Mouse (Mus musculus): Measurements from ENCODE around the gene Teddm1b. TPM values are rescaled to one million over a fixed set of nuclear protein-coding genes. Genes with fewer than 3 reads are reported as not detected.
"Not testable (repeated sequence)": the region's sequence is repeated elsewhere in the genome, so short reads cannot be mapped to it uniquely, and the experiment has no call there.

The Teddm1b gene
- polyA plus RNA-seq, 1 experiment from 2014 or later: 0.28 TPM

DNA sequence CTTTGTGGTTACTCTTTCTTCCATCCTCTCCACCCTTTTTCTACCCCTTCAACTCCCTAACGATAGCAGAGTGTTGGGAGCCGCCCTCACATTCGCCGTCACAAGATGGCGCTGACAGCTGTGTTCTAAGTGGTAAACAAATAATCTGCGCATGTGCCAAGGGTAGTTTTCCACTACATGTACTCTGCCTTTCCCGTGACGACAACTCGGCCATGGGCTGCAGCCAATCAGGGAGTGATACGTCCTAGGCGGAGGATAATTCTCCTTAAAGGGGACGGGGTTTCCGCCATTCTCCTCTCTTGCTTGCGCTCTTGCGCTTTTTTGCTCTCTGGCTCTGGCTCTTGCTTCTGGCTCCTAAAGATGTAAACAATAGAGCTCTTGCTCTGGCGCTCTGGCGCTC is 6.2 kb downstream of the Teddm1b start:
- H3K4me3 ChIP-seq (ENCODE audit: low read depth, low read length); H3K36me3 ChIP-seq (ENCODE audit: control insufficient read depth, insufficient read depth, low read length); H3K9ac ChIP-seq (ENCODE audit: low read length); H3K9me3 ChIP-seq (ENCODE audit: control insufficient read depth, low read length); ATAC-seq (ENCODE audit: insufficient number of reproducible peaks, low FRiP score, low TSS enrichment, low read depth); H3K27ac ChIP-seq (replicated peaks; ENCODE audit: low read depth, low read length); DNase-seq (ENCODE audit: low spot score); H3K27me3 ChIP-seq (ENCODE audit: control insufficient read depth, insufficient read depth, low read length); H3K4me1 ChIP-seq (ENCODE audit: control insufficient read depth, insufficient read depth, low read length); H3K4me2 ChIP-seq (ENCODE audit: low read depth, severe bottlenecking): not testable (repeated sequence)
- WGBS: 95% methylated on average over 17 of the region's 17 CpGs

- no peak for ATAC-seq (ENCODE audit: insufficient number of reproducible peaks, low FRiP score, low TSS enrichment, low read depth)
- Histone ChIP-seq H3K4me3 (ENCODE audit: low read depth, low read length) (no peak overlapping the region), H3K27me3 (ENCODE audit: control insufficient read depth, insufficient read depth, low read length) (no peaks in the 10 kb centered on the region)
Measured at GRCm38 (mm10) chr1:153886024-153886633, 12.0 kb downstream of the Teddm1b start.

GRCm38 (mm10) chr1:153890121-153890520 is 16.0 kb downstream of the Teddm1b start:
- WGBS: 93% methylated on average over 10 of the region's 10 CpGs
- Histone ChIP-seq H3K4me1 (ENCODE audit: control insufficient read depth, insufficient read depth, low read length) (no peaks in the 10 kb centered on the region), H3K27ac (replicated peaks; ENCODE audit: low read depth, low read length) (no peak overlapping the region), H3K27me3 (ENCODE audit: control insufficient read depth, insufficient read depth, low read length) (no peaks in the 10 kb centered on the region), H3K9ac (ENCODE audit: low read length) (no peak overlapping the region), H3K4me3 (ENCODE audit: low read depth, low read length) (no peak overlapping the region), H3K4me2 (ENCODE audit: low read depth, severe bottlenecking) (no peak overlapping the region), H3K9me3 (ENCODE audit: control insufficient read depth, low read length) (no peaks in the 10 kb centered on the region), H3K36me3 (ENCODE audit: control insufficient read depth, insufficient read depth, low read length) (no peaks in the 10 kb centered on the region)
- DNase-seq (ENCODE audit: low spot score): no peak
- no peak for ATAC-seq (ENCODE audit: insufficient number of reproducible peaks, low FRiP score, low TSS enrichment, low read depth)

More at GRCm38 (mm10) chr1:153886024-153886633, 12.0 kb downstream of the Teddm1b start:
- H3K27ac ChIP-seq (replicated peaks; ENCODE audit: low read depth, low read length): no peak overlapping the region
- no peaks in the 10 kb centered on the region for H3K4me1 ChIP-seq (ENCODE audit: control insufficient read depth, insufficient read depth, low read length)
- no peaks in the 10 kb centered on the region for H3K9me3 ChIP-seq (ENCODE audit: control insufficient read depth, low read length)
- H3K4me2 ChIP-seq (ENCODE audit: low read depth, severe bottlenecking): no peak overlapping the region
- whole genome bisulfite sequencing: 18% methylated on average over 17 of the region's 17 CpGs
- H3K36me3 ChIP-seq (ENCODE audit: control insufficient read depth, insufficient read depth, low read length): no peaks in the 10 kb centered on the region
- DNase-seq (ENCODE audit: low spot score): no peak
- no peak overlapping the region for H3K9ac ChIP-seq (ENCODE audit: low read length)

DNA sequence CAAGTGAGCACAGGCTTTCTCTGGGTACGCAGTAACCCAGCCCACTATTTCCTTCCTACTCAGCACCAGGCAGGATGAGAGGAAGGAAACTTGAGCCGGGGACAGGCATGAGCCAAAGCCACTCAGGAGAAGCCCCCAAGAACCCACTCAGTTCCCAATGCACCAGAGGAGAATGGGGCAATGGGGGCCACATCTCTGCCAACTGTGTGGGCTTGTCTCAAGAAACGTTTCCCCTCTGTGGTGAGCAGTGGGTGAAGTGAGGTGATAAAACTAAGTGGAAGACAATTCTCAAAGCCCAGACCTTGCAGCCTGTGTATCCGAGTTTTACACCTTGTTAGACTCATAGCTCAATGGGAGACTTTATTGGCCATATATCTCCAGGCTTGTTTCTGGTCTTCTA is 17.3 kb downstream of the Teddm1b start, which contains the start of gene Teddm1a:
Gene Teddm1a, plus strand, starts transcription at position 301 of the 400 bp plus-strand sequence.
- ATAC-seq (ENCODE audit: insufficient number of reproducible peaks, low FRiP score, low TSS enrichment, low read depth) (no peak), DNase-seq (ENCODE audit: low spot score) (no peak)
- H3K4me2 ChIP-seq (ENCODE audit: low read depth, severe bottlenecking): no peak within 1 kb of the TSS
- H3K4me3 ChIP-seq (ENCODE audit: low read depth, low read length): no peak within 1 kb of the TSS
- no peaks in the 10 kb centered on the region for H3K4me1 ChIP-seq (ENCODE audit: control insufficient read depth, insufficient read depth, low read length)
- no peaks in the 10 kb centered on the region for H3K36me3 ChIP-seq (ENCODE audit: control insufficient read depth, insufficient read depth, low read length)
- H3K27me3 ChIP-seq (ENCODE audit: control insufficient read depth, insufficient read depth, low read length): no peaks in the 10 kb centered on the region
- no peak within 1 kb of the TSS for H3K27ac ChIP-seq (replicated peaks; ENCODE audit: low read depth, low read length)
- H3K9me3 ChIP-seq (ENCODE audit: control insufficient read depth, low read length): no peaks in the 10 kb centered on the region
- WGBS: 60% methylated on average over 4 of the region's 4 CpGs
- no peak within 1 kb of the TSS for H3K9ac ChIP-seq (ENCODE audit: low read length)

DNA sequence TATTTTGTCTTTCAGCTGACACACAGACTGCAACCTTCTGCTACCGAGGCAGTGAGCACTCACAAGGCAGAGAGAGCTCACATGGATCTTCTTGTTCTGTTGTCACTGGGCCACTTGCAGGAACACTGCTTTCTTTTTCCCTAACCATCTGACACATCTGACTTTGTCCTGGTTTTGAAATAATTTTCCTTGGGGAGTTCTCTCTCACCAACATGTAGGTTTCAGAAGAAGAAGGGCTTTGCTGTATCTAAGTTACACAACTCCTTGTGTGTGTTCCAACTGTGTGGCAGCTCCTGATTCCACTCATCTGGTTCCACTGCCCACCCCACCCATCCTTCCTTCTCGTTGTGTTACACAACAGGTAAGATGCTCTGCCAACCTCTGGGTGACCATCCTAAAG is 19.6 kb downstream of the Teddm1b start:
- no peaks in the 10 kb centered on the region for H3K27me3 ChIP-seq (ENCODE audit: control insufficient read depth, insufficient read depth, low read length)
- no peak for DNase-seq (ENCODE audit: low spot score)
- no peak overlapping the region for H3K4me3 ChIP-seq (ENCODE audit: low read depth, low read length)
- no peaks in the 10 kb centered on the region for H3K9me3 ChIP-seq (ENCODE audit: control insufficient read depth, low read length)
- H3K27ac ChIP-seq (replicated peaks; ENCODE audit: low read depth, low read length): no peak overlapping the region
- H3K9ac ChIP-seq (ENCODE audit: low read length): no peak overlapping the region
- WGBS: 75% methylated on average over 2 of the region's 2 CpGs
- ATAC-seq (ENCODE audit: insufficient number of reproducible peaks, low FRiP score, low TSS enrichment, low read depth): no peak
- no peak overlapping the region for H3K4me2 ChIP-seq (ENCODE audit: low read depth, severe bottlenecking)
- no peaks in the 10 kb centered on the region for H3K36me3 ChIP-seq (ENCODE audit: control insufficient read depth, insufficient read depth, low read length)
- H3K4me1 ChIP-seq (ENCODE audit: control insufficient read depth, insufficient read depth, low read length): no peaks in the 10 kb centered on the region; the same call in 1 of the 2 replicates

DNA sequence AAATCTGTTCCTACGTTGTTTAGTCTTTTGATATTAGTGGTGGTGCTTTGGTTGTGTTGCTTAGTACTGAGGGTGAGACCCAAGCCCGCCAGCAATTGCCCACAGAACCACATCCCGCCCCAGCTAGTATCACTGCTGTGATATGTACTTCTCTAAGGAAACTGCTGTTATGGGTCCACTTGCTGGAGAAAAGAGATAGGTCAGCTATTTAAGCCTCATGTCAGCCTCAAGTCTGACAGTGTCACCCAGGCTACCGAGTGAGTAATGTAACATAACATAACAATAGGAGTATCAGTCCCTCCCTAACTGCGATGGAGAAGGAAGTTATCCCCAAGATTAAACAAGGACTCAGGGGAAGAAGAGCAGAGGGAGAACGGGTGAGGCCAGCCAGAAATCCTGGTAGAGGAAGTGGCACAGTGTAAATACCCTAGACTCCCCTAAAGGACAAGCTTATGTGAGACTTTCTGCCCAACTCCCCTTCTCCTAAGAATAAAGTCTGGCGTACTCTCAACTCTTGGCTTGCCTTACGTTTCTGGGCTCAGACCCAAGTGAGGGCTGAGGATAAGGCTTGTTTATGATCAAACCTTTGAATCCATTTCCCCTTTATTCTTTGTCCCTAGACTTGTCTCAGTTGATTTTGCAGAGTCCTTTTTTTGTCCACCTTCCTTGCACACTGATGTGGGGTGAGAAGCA is 20.2 kb downstream of the Teddm1b start:
- Histone ChIP-seq H3K27me3 (ENCODE audit: control insufficient read depth, insufficient read depth, low read length) (no peaks in the 10 kb centered on the region), H3K9ac (ENCODE audit: low read length) (no peak overlapping the region), H3K27ac (replicated peaks; ENCODE audit: low read depth, low read length) (no peak overlapping the region), H3K9me3 (ENCODE audit: control insufficient read depth, low read length) (no peaks in the 10 kb centered on the region), H3K4me2 (ENCODE audit: low read depth, severe bottlenecking) (no peak overlapping the region), H3K4me3 (ENCODE audit: low read depth, low read length) (no peak overlapping the region), H3K36me3 (ENCODE audit: control insufficient read depth, insufficient read depth, low read length) (no peaks in the 10 kb centered on the region), H3K4me1 (ENCODE audit: control insufficient read depth, insufficient read depth, low read length) (no peaks in the 10 kb centered on the region; the same call in 1 of the 2 replicates)
- ATAC-seq (ENCODE audit: insufficient number of reproducible peaks, low FRiP score, low TSS enrichment, low read depth): no peak
- DNase-seq (ENCODE audit: low spot score): no peak
- 70% methylated on average over 8 of the region's 8 CpGs for WGBS

DNA sequence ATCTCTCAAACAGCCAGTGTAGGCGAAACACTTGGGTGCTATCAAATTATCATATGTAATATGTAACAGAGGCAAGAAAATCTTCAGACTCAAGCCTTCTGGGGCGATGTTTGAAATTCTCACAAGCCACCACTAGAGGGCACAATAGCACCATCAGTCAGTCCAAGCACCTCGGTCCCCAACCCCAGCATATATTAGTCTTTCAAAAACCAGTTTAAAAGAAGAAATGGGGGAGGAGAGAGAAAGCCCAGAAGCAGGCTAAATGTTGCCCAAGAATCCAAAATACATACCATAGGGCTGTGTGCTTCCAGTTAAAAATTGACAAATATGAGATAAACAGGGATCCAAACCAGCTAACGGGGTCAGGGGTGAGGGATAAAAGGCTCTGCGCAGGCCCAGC is 20.8 kb downstream of the Teddm1b start:
- H3K36me3 ChIP-seq (ENCODE audit: control insufficient read depth, insufficient read depth, low read length): no peaks in the 10 kb centered on the region
- ATAC-seq (ENCODE audit: insufficient number of reproducible peaks, low FRiP score, low TSS enrichment, low read depth) (no peak), DNase-seq (ENCODE audit: low spot score) (peak; percentile 81)
- H3K9me3 ChIP-seq (ENCODE audit: control insufficient read depth, low read length): no peaks in the 10 kb centered on the region
- no peak overlapping the region for H3K4me2 ChIP-seq (ENCODE audit: low read depth, severe bottlenecking)
- no peaks in the 10 kb centered on the region for H3K27me3 ChIP-seq (ENCODE audit: control insufficient read depth, insufficient read depth, low read length)
- H3K4me1 ChIP-seq (ENCODE audit: control insufficient read depth, insufficient read depth, low read length): no peaks in the 10 kb centered on the region; the same call in 1 of the 2 replicates
- no peak overlapping the region for H3K9ac ChIP-seq (ENCODE audit: low read length)
- 38% methylated on average over 5 of the region's 5 CpGs for WGBS
- no peak overlapping the region for H3K4me3 ChIP-seq (ENCODE audit: low read depth, low read length)
- no peak overlapping the region for H3K27ac ChIP-seq (replicated peaks; ENCODE audit: low read depth, low read length)

GRCm38 (mm10) chr1:153897196-153897595 is 23.1 kb downstream of the Teddm1b start:
- WGBS: 86% methylated on average over 8 of the region's 8 CpGs
- no peak overlapping the region for H3K4me3 ChIP-seq (ENCODE audit: low read depth, low read length)
- H3K27ac ChIP-seq (replicated peaks; ENCODE audit: low read depth, low read length): no peak overlapping the region
- ATAC-seq (ENCODE audit: insufficient number of reproducible peaks, low FRiP score, low TSS enrichment, low read depth) (no peak), DNase-seq (ENCODE audit: low spot score) (no peak)
- no peaks in the 10 kb centered on the region for H3K27me3 ChIP-seq (ENCODE audit: control insufficient read depth, insufficient read depth, low read length)
- H3K4me2 ChIP-seq (ENCODE audit: low read depth, severe bottlenecking): no peak overlapping the region
- peaks cover 9% of the 10 kb centered on the region; the same call in 1 of the 2 replicates for H3K4me1 ChIP-seq (ENCODE audit: control insufficient read depth, insufficient read depth, low read length)
- no peaks in the 10 kb centered on the region for H3K36me3 ChIP-seq (ENCODE audit: control insufficient read depth, insufficient read depth, low read length)
- no peak overlapping the region for H3K9ac ChIP-seq (ENCODE audit: low read length)
- H3K9me3 ChIP-seq (ENCODE audit: control insufficient read depth, low read length): no peaks in the 10 kb centered on the region
